Mouse (Mus musculus): ENCODE data around the gene Sept8. TPM values are rescaled to one million over a fixed set of nuclear protein-coding genes. Genes with fewer than 3 reads are reported as not detected.

Sept8 gene
- total RNA-seq, 2 experiments from 2014 or later = 11.0 to 27.3 TPM

DNA sequence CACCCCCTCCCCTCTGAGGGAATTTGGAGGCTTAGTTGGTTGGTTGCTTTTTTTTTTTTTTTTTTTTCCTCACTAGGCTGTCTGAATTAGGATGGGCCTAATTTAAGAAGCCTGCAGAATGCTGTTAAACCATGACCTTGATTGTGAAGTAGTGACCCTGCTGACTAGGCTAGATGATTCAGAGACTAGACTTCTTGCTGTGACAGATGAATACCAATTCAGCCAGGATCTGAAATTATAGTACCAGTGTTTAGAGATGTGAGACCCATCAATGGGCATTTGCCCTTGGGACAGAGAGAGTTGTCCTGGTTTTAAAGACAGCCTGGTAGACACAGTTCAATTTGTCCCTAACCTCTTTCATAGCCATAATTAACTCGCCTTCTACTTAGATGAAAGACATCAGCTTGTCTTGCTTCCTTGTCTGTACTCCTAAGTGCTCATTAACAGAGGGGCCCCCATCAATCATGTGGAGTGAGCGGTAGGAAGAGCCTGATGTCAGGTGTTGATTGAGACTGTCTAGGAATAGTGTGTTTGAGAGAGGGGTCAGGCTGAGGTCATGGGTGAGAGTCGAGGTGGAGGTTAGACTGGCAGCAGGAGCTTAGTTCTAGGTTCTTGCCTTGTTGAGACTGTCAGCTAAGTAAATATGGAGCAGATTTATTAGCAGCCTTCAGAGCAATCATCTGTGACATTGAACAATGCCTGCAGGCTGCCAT, 25.7 kb upstream of the Sept8 start:
- no peak for ATAC-seq (replicated peaks; ENCODE audit: poor library complexity)

DNA sequence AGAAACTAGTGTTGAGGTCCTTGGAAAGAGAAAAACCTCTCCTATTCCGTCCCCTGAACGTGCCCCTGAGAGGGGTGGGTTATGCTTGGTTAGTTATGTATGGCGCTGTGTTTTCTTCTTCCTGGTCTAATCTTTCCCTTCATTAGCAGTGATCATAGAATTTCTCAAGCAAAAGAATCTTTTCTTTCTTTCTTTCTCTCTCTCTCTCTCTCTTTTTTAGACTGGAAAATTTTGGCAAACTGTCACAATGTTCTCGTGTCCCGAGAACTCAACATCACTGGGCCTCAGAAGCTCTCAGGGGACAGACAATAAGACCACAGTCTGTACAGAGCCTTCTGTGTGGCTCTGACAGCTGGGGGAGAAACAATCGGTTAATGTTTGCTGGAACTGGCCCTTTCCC, 23.6 kb upstream of the Sept8 start:
- ATAC-seq (replicated peaks; ENCODE audit: poor library complexity) = no peak

GRCm38 (mm10) chr11:53496946-53497345, 22.1 kb upstream of the Sept8 start:
- peak; percentile 34; the same call in 1 of the 2 replicates for ATAC-seq (replicated peaks; ENCODE audit: poor library complexity)

- ATAC-seq (replicated peaks; ENCODE audit: poor library complexity) = peak; percentile 78
Observed at GRCm38 (mm10) chr11:53500569-53500968, 18.5 kb upstream of the Sept8 start.

GRCm38 (mm10) chr11:53502039-53502765, 16.9 kb upstream of the Sept8 start:
- ATAC-seq (replicated peaks; ENCODE audit: poor library complexity) = peak; percentile 50

GRCm38 (mm10) chr11:53503738-53504137, 15.3 kb upstream of the Sept8 start:
- no peak for ATAC-seq (replicated peaks; ENCODE audit: poor library complexity)

DNA sequence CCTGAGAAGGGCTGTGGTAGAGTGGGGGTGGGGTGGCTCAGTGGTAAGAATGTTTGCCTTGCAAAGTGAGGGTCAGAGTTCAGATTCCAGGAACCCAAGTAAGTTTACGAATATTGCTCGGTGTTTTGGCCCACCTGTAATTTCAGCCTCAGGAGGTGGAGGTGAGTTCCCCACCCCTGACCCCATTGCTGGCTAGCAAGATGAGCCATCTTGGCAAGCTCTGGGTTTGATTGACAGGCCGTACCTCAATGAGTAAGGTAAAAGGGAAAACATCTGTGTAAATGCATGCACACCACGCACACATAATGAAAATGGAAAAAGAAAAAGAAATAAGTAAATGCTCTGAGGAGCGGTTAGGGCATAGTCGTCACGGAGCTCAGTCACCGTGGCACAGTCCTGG, 14.7 kb upstream of the Sept8 start:
- ATAC-seq (replicated peaks; ENCODE audit: poor library complexity) = no peak

GRCm38 (mm10) chr11:53505026-53505663, 13.9 kb upstream of the Sept8 start:
- no peak for ATAC-seq (replicated peaks; ENCODE audit: poor library complexity)

- ATAC-seq (replicated peaks; ENCODE audit: poor library complexity) = no peak
Observed at GRCm38 (mm10) chr11:53507098-53507805, 11.8 kb upstream of the Sept8 start.

DNA sequence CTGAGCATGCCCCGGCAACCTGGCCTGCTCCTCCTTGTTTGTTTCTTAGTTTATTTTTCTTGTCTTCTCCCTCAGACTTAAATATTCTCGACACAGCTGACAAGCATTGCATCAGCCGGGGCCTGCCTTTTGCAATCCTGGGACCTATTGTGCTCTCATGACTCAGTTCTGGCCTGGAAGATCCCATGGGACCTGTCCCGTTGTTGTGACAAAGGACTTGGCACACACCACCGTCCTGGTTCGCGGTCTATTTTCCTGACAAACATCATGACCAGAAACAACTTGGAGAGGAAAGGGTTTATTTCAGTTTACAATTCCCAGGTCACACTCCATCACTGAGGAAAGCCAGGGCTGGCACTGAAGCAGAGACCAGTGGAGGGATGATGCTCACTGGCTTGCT, 10.9 kb upstream of the Sept8 start:
- ATAC-seq (replicated peaks; ENCODE audit: poor library complexity) = no peak

GRCm38 (mm10) chr11:53508591-53508990, 10.5 kb upstream of the Sept8 start:
- ATAC-seq (replicated peaks; ENCODE audit: poor library complexity) = no peak

GRCm38 (mm10) chr11:53510351-53510750, 8.7 kb upstream of the Sept8 start:
- ATAC-seq (replicated peaks; ENCODE audit: poor library complexity) = no peak

DNA sequence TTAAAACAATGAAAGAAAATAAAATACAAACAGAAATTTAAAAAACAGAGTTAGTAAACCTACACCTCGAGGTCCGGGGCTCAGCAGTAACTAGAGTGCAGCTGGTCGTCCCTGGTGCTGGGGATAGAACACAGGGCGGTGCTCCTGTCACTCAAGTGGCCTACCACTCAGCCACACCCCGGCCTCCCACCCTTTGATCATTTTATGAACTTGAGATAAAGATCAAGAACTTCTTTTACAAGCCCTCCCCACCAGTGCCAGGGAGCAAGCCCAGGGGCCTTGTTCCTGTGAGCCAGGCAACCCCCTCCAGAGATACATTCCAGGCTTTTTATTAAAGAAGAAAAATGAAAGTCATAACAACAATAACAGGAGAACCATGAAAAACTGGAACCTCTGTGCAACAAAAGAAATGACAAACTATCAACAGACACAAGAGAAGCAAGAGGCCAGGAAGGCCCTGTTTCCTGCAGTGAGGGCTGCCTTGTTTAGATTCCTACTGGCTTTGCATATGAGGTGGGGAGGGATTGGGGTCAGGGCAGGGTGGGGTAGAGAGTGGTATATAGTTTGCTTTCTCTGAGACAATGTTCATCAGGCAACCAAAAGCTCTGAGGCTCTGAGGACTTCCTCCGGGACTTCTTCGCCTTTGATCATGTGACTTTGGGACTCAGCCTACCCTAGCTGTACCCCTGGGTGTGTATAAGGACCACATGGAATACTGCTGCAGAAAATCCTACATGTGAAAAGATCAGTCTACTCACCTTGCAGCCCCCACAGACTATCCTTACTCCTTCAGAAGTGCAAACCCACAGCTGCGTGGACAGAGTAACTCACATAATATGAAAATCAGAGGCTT, 2.1 kb upstream of the Sept8 start:
- peak; percentile 16; the same call in 1 of the 2 replicates for ATAC-seq (replicated peaks; ENCODE audit: poor library complexity)

DNA sequence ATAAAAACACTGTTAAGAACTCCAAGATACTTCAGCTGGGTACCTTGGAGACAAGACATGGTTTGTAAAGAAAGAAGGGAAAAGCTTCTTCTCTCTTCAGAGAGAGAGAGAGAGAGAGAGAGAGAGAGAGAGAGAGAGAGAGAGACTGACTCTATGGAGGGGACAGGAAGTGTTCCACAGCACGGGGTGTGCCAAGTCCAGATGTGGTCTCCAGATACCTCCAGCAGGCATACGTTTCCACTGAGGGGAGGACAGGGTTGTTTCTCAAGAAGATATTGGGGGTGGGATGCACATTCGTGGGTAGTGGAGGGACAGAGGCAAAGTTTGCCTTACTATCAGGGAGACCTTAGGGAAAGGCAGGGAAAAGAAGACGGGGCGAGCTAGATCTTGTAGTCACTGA, 298 bp upstream of the Sept8 start:
- peak; percentile 23 for ATAC-seq (replicated peaks; ENCODE audit: poor library complexity)

- peak; percentile 72 for ATAC-seq (replicated peaks; ENCODE audit: poor library complexity)
Observed at GRCm38 (mm10) chr11:53520122-53520978, 1.3 kb downstream of the Sept8 start.

GRCm38 (mm10) chr11:53521120-53521820, 2.2 kb downstream of the Sept8 start:
- ATAC-seq (replicated peaks; ENCODE audit: poor library complexity) = peak; percentile 30

DNA sequence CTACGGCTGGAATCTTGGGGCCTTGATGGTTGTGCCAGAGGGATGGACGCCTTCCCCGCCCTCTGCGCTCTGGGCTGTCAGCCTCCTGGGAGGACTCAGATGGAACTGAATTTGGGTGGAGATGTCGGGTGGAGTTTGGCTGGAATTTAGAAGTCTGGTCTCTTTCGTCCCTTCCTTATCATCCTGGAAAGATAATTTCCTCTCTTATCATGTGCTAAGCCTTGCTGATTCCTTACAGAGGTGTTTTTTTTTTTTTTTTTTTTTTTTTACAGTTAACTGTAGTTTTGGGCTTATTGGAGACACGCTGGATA, 2.7 kb downstream of the Sept8 start:
- ATAC-seq (replicated peaks; ENCODE audit: poor library complexity) = peak; percentile 1; the same call in 1 of the 2 replicates

DNA sequence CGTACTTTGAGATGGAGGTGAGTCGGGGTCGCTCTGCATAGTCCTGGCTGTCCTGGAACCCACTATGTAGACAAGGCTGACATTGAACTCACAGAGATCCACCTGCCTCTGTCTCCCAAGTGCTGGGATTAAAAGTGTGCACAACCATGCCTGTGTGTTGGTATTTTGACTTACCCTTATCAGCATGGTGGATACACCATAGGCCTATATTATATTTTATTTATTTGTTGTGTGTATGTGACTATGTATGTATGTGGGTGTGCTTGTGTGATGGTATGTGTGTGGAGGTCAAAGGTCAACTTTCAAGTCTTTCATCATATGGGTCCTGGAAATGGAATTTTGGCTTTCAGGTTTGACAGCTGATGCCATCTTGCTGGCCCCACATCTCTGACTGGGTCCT, 3.3 kb downstream of the Sept8 start:
- no peak for ATAC-seq (replicated peaks; ENCODE audit: poor library complexity)

DNA sequence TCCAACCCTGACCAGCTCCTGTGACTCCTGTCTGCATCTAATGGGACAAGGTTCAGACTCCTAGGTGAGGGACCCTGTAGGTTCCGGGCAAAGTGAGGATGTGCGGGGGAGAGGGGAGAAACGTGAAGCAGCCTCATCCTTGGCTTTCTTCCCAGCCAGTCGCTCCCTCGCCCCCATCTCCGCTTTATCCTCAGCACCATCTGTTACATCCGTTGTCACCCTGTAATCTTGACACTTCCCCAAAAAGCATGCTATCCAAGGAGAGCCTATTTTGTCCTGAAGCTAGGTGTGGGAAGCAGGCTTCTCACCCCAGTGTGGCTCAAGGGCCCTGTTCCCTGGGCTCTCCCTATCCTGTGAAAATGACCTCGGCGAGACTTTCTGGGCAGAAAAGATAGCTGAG, 3.9 kb downstream of the Sept8 start:
- no peak for ATAC-seq (replicated peaks; ENCODE audit: poor library complexity)
